Mouse (Mus musculus) liver, postnatal 0 days (tissue): ENCODE data around the gene Mapk1. TPM values are rescaled to one million over a fixed set of nuclear protein-coding genes. Genes with fewer than 3 reads are reported as not detected.

Source experiments
- ATAC-seq: fragments of 200-750 bp; cut with Nextera tagmentation; 2 replicates; pipeline ENCODE4 v1.8.0; 2017; ENCODE audit warnings: mild to moderate bottlenecking, moderate library complexity
- DNase-seq: peaks from one replicate; pipeline ENCODE4 v3.0.0-alpha.2; 2016
- H3K27ac ChIP-seq: fragments of 300-500 bp; sonication (generic); 2 replicates; pipeline ENCODE4 v1.5.1; 2014; ENCODE audit warnings: antibody characterized with exemption, moderate library complexity, mild to moderate bottlenecking, low read depth
- H3K27me3 ChIP-seq: fragments of 300-500 bp; sonication (generic); 2 replicates; pipeline ENCODE4 v1.6.1; 2014; ENCODE audit warnings: low read length, control low read depth, mixed read lengths; ENCODE audit not compliant: insufficient read depth
- H3K36me3 ChIP-seq: fragments of 300-500 bp; sonication (generic); replicated peaks from 2 replicates; pipeline ENCODE4 v1.6.1; 2014; ENCODE audit warnings: mild to moderate bottlenecking, control low read depth, low read length, moderate library complexity, mixed read lengths; ENCODE audit not compliant: insufficient read depth
- H3K4me1 ChIP-seq: fragments of 300-500 bp; sonication (generic); 2 replicates; pipeline ENCODE4 v1.6.1; 2014; ENCODE audit warnings: antibody characterized with exemption, mild to moderate bottlenecking, control low read depth; ENCODE audit not compliant: insufficient read depth
- H3K4me2 ChIP-seq: fragments of 300-500 bp; sonication (generic); 2 replicates; pipeline ENCODE4 v1.6.1; 2014; ENCODE audit warnings: low read depth, mild to moderate bottlenecking, low read length, moderate library complexity, mixed read lengths
- H3K4me3 ChIP-seq: fragments of 300-500 bp; sonication (generic); 2 replicates; pipeline ENCODE4 v1.5.1; 2014; ENCODE audit warnings: low read depth, low read length
- H3K9ac ChIP-seq: fragments of 300-500 bp; sonication (generic); replicated peaks from 2 replicates; pipeline ENCODE4 v1.6.1; 2014; ENCODE audit warnings: mild to moderate bottlenecking, moderate library complexity
- H3K9me3 ChIP-seq: fragments of 300-500 bp; sonication (generic); 2 replicates; pipeline ENCODE4 v1.6.1; 2016; ENCODE audit warnings: mild to moderate bottlenecking, control low read depth, low read length, mixed read lengths
- CTCF ChIP-seq: sonication (generic); IDR thresholded peaks from 2 replicates; pipeline ENCODE4 v1.5.1; 2016; ENCODE audit warnings: antibody characterized with exemption, low read depth
- EP300 ChIP-seq: IDR thresholded peaks from 2 replicates; pipeline ENCODE4 v1.6.1; 2016; ENCODE audit warnings: antibody characterized with exemption, low read depth, mild to moderate bottlenecking
- WGBS: fragments of 180-500 bp; shearing (Covaris S2); extraction: QIAGEN DNeasy Blood & Tissue Kit; methylation state at CpG from one replicate; pipeline ENCODE4 v1.1.7; 2014; ENCODE audit not compliant: insufficient replicate concordance; 5-methylcytosine and 5-hydroxymethylcytosine counted together
- polyA plus RNA-seq: library from polyadenylated mRNA; unstranded; fragments of >200 nt; fragmentation: Nextera tagmentation; extraction: Ambion mirVana; gene quantifications from 2 replicates; pipeline ENCODE4 v1.2.1, GENCODE M21; 2015

Gene Mapk1
- polyA plus RNA-seq, 1 experiment from 2014 or later, result 56.8 TPM

DNA sequence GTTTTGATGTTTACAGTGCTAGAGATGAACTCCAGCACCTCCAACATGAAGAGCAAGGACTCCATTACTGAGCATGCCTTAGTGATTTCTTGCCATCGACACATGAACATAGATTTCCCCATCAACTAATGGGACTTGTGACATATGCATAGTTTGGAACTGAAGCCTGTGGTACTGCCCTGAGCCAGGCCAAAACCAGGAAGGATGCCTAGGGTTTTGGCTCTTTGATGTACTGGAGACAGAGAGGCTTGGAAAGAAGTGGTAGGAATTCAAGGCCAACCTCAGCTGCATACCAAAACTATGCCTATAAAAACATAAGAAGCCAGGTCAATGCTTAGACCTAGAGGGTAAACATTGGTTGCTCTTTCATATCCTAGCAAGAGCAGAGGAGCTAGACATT, 66.7 kb downstream of the Mapk1 start:
- WGBS, result 90% methylated on average over 1 of the region's 1 CpGs
- TF ChIP-seq EP300 (no peak), CTCF (no peak)
- no peaks in the 10 kb centered on the region for H3K4me1 ChIP-seq
- ATAC-seq (no peak), DNase-seq (no peak)
- H3K9me3 ChIP-seq, result no peaks in the 10 kb centered on the region
- H3K36me3 ChIP-seq, result peaks cover 31% of the 10 kb centered on the region
- H3K4me3 ChIP-seq, result no peak overlapping the region
- no peak overlapping the region for H3K4me2 ChIP-seq
- no peaks in the 10 kb centered on the region for H3K27me3 ChIP-seq
- no peak overlapping the region for H3K27ac ChIP-seq
- H3K9ac ChIP-seq, result no peak overlapping the region

DNA sequence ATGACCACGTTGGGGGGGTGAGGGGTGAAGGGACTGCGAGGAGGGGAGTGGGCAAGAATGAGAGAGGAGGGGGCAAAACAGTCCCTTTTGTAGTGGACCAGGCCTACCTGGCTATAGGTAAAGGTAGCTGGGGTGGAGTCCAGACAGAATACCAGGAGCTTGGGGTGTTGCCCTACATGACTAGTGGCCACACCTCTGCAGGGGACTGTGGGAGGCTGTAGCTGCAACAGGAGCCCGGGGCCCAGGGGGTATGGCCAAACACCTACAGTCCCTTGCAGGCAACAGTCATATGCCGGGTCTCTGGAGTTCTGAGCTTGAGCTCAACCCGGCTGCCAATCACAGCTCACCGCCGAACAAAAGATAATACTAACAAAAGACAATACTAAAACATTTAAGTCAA, 68.9 kb downstream of the Mapk1 start:
- peaks cover 17% of the 10 kb centered on the region for H3K36me3 ChIP-seq
- no peak overlapping the region for H3K9ac ChIP-seq
- no peaks in the 10 kb centered on the region for H3K4me1 ChIP-seq
- H3K9me3 ChIP-seq, result no peaks in the 10 kb centered on the region
- H3K4me3 ChIP-seq, result no peak overlapping the region
- H3K4me2 ChIP-seq, result no peak overlapping the region
- TF ChIP-seq CTCF (no peak), EP300 (no peak)
- no peaks in the 10 kb centered on the region for H3K27me3 ChIP-seq
- no peak overlapping the region for H3K27ac ChIP-seq
- DNase-seq, result no peak
- WGBS, result 71% methylated on average over 7 of the region's 7 CpGs
- no peak for ATAC-seq

DNA sequence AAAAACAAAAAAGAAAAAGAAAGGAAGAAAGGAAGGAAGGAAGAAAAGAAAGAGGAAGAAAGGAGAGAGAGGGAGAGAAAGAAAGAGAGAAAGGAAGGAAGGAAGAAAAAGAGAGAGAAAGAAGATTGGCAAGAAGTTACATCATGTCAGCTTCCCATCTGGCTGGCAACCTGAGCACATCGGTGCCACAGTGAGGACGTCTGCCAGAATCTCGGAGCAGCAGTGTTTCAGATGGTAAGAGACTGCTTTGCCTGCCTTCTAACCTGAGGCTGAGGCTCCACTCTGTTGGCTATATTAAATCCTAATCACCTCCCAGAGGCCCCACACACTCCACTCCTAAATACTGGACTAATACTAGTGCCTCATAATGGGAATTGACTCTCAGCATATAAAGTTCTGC, 70.7 kb downstream of the Mapk1 start:
- Histone ChIP-seq H3K27me3 (no peaks in the 10 kb centered on the region), H3K27ac (no peak overlapping the region), H3K9me3 (no peaks in the 10 kb centered on the region), H3K9ac (no peak overlapping the region), H3K36me3 (peaks cover 2% of the 10 kb centered on the region; the same call in 1 of the 2 replicates), H3K4me2 (no peak overlapping the region), H3K4me1 (no peaks in the 10 kb centered on the region), H3K4me3 (no peak overlapping the region)
- ATAC-seq (no peak), DNase-seq (no peak)
- WGBS, result 66% methylated on average over 3 of the region's 3 CpGs
- no peak for TF ChIP-seq EP300
- TF ChIP-seq CTCF, result no peak

DNA sequence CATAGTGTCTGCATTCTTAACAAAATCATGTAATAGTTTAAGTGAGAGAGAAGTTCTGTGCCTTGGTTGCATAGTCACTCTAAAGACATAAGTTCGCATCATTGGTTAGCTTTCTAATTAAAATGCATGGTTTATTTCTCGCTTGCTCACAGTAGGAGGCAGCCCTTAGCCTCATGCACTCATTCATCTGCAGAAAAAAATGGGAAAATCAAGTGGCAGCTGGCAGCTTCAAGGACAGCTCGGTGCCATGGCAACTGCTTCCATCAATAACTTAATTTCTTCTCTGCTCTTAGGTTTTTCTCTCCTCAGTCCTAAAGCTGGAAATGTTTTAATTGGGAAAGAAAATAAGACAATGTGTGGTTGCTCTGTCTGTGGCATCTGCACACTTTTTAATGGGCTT, 72.4 kb downstream of the Mapk1 start:
- Histone ChIP-seq H3K27me3 (no peaks in the 10 kb centered on the region), H3K4me1 (no peaks in the 10 kb centered on the region), H3K36me3 (no peaks in the 10 kb centered on the region), H3K9me3 (no peaks in the 10 kb centered on the region), H3K9ac (no peak overlapping the region), H3K27ac (no peak overlapping the region), H3K4me2 (no peak overlapping the region), H3K4me3 (no peak overlapping the region)
- TF ChIP-seq EP300, result no peak
- TF ChIP-seq CTCF, result no peak
- ATAC-seq, result no peak
- no peak for DNase-seq
- WGBS, result 75% methylated on average over 3 of the region's 3 CpGs

DNA sequence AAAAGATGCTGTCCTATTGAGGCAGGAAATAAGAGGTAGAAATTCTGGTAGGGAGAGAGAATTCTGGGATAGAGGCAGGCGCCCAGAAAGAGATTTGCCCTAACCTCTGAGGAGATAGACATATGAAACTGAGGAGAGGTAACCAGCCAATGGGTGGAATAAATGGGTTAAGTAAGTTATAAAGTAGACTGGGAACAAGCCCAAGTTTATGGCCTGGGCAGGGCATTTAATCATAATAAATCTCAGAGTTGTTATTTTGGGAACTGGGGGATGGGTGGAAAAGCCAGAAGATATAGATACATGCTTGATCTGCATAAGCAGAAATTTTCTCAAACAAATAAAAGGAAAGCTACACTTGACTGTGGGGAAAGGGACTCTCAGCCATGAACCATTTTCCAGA, 79.2 kb downstream of the Mapk1 start:
- Histone ChIP-seq H3K27me3 (no peaks in the 10 kb centered on the region), H3K4me2 (no peak overlapping the region), H3K9me3 (no peaks in the 10 kb centered on the region), H3K4me1 (no peaks in the 10 kb centered on the region), H3K27ac (no peak overlapping the region), H3K9ac (no peak overlapping the region), H3K4me3 (no peak overlapping the region), H3K36me3 (no peaks in the 10 kb centered on the region)
- TF ChIP-seq CTCF (no peak), EP300 (no peak)
- 63% methylated on average over 1 of the region's 1 CpGs for WGBS
- DNase-seq (no peak), ATAC-seq (no peak)

DNA sequence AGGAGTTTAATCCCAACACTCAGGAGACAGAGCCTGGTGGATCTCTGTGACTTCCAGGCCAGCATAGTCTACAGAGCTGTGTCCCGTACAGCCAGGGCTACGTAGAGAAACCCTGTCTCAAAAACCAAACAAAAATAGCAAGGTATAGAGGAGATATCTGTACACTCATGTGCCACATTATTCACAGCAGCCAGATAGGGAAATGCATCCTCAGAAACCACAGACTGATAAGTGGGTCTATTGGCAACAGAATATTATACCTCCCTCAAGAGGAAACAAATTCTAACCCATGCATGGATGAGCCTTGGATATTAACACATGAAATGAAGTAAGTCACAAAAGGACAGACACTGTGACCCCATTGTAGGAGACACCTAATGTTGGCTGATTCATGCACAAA, 84.4 kb downstream of the Mapk1 start:
- no peaks in the 10 kb centered on the region for H3K27me3 ChIP-seq
- TF ChIP-seq CTCF (no peak), EP300 (no peak)

More for the DNA sequence above, 84.4 kb downstream of the Mapk1 start:
- no peaks in the 10 kb centered on the region for H3K4me1 ChIP-seq
- no peak for ATAC-seq
- no peaks in the 10 kb centered on the region for H3K36me3 ChIP-seq
- no peak overlapping the region for H3K4me3 ChIP-seq
- WGBS, result 53% methylated on average over 2 of the region's 2 CpGs
- H3K9me3 ChIP-seq, result no peaks in the 10 kb centered on the region
- no peak for DNase-seq
- H3K27ac ChIP-seq, result no peak overlapping the region
- no peak overlapping the region for H3K4me2 ChIP-seq
- H3K9ac ChIP-seq, result no peak overlapping the region
